Mouse (Mus musculus): ENCODE results near the gene Zfp786. TPM values are rescaled to one million over a fixed set of nuclear protein-coding genes. Genes with fewer than 3 reads are reported as not detected.
"Not testable (repeated sequence)": the region's sequence is repeated elsewhere in the genome, so short reads cannot be mapped to it uniquely, and the experiment has no call there.

Zfp786 gene
- polyA plus RNA-seq, 1 experiment from 2014 or later: 6.9 TPM

- no peaks in the 10 kb centered on the region for H3K9me3 ChIP-seq (replicated peaks)
- H3K27me3 ChIP-seq (ENCODE audit: low read depth, poor library complexity, severe bottlenecking): no peaks in the 10 kb centered on the region
- no peak overlapping the region for H3K4me3 ChIP-seq
- 61% methylated on average over 2 of the region's 2 CpGs for WGBS
- peaks cover 22% of the 10 kb centered on the region for H3K36me3 ChIP-seq
- H3K4me1 ChIP-seq: peaks cover 8% of the 10 kb centered on the region
- DNase-seq (ENCODE audit: low spot score): no peak
- H3K27ac ChIP-seq (replicated peaks): no peak overlapping the region
These were observed 39.9 kb downstream of the Zfp786 start for GRCm38 (mm10) chr6:47790745-47791144.

- Histone ChIP-seq H3K27me3 (ENCODE audit: low read depth, poor library complexity, severe bottlenecking) (no peaks in the 10 kb centered on the region), H3K4me1 (peaks cover 8% of the 10 kb centered on the region), H3K27ac (replicated peaks) (peak overlapping the region; percentile 92), H3K9me3 (replicated peaks) (no peaks in the 10 kb centered on the region), H3K4me3 (peak overlapping the region; percentile 54), H3K36me3 (0 out of 2 replicates have a peak, but pooled peaks cover 3% of the 10 kb centered on the region)
- WGBS: 67% methylated on average over 3 of the region's 3 CpGs
- DNase-seq (ENCODE audit: low spot score): no peak
These were observed 41.8 kb downstream of the Zfp786 start for GRCm38 (mm10) chr6:47788821-47789220.

GRCm38 (mm10) chr6:47787941-47788736 is 42.5 kb downstream of the Zfp786 start:
- H3K27me3 ChIP-seq (ENCODE audit: low read depth, poor library complexity, severe bottlenecking): no peaks in the 10 kb centered on the region
- H3K27ac ChIP-seq (replicated peaks): peak overlapping the region; percentile 92
- H3K4me3 ChIP-seq: peak overlapping the region; percentile 54
- 1% methylated on average over 18 of the region's 18 CpGs for WGBS
- H3K36me3 ChIP-seq: 0 out of 2 replicates have a peak, but pooled peaks cover 3% of the 10 kb centered on the region
- H3K9me3 ChIP-seq (replicated peaks): no peaks in the 10 kb centered on the region
- H3K4me1 ChIP-seq: peaks cover 8% of the 10 kb centered on the region
- DNase-seq (ENCODE audit: low spot score): peak; percentile 83

- Histone ChIP-seq H3K9me3 (replicated peaks) (no peaks in the 10 kb centered on the region), H3K36me3 (no peaks in the 10 kb centered on the region), H3K4me1 (peaks cover 19% of the 10 kb centered on the region), H3K27me3 (ENCODE audit: low read depth, poor library complexity, severe bottlenecking) (no peaks in the 10 kb centered on the region), H3K4me3 (no peak overlapping the region), H3K27ac (replicated peaks) (no peak overlapping the region)
- DNase-seq (ENCODE audit: low spot score): no peak
- WGBS: 76% methylated on average over 5 of the region's 5 CpGs
These were observed 45.8 kb downstream of the Zfp786 start for GRCm38 (mm10) chr6:47784707-47785412.

- peak; percentile 63 for DNase-seq (ENCODE audit: low spot score)
- peaks cover 3% of the 10 kb centered on the region for H3K9me3 ChIP-seq (replicated peaks)
- peaks cover 5% of the 10 kb centered on the region; the same call in 1 of the 2 replicates for H3K27me3 ChIP-seq (ENCODE audit: low read depth, poor library complexity, severe bottlenecking)
- WGBS: under 1% methylated on average over 21 of the region's 21 CpGs
- peak overlapping the region; percentile 60 for H3K4me3 ChIP-seq
- peaks cover 15% of the 10 kb centered on the region for H3K4me1 ChIP-seq
- no peaks in the 10 kb centered on the region for H3K36me3 ChIP-seq
- H3K27ac ChIP-seq (replicated peaks): peak overlapping the region; percentile 85
These were observed 49.3 kb downstream of the Zfp786 start for GRCm38 (mm10) chr6:47781091-47781968.

GRCm38 (mm10) chr6:47780576-47781013 is 50.1 kb downstream of the Zfp786 start:
- no peak for DNase-seq (ENCODE audit: low spot score)
- 19% methylated on average over 2 of the region's 2 CpGs for WGBS
- H3K27me3 ChIP-seq (ENCODE audit: low read depth, poor library complexity, severe bottlenecking): peaks cover 8% of the 10 kb centered on the region; the same call in 1 of the 2 replicates
- peak overlapping the region; percentile 60 for H3K4me3 ChIP-seq
- H3K36me3 ChIP-seq: no peaks in the 10 kb centered on the region
- no peak overlapping the region for H3K27ac ChIP-seq (replicated peaks)
- peaks cover 15% of the 10 kb centered on the region for H3K4me1 ChIP-seq
- peaks cover 3% of the 10 kb centered on the region for H3K9me3 ChIP-seq (replicated peaks)

GRCm38 (mm10) chr6:47771760-47772159 is 58.9 kb downstream of the Zfp786 start:
- not testable (repeated sequence) for H3K27ac ChIP-seq (replicated peaks); H3K36me3 ChIP-seq; H3K4me1 ChIP-seq; DNase-seq (ENCODE audit: low spot score); H3K9me3 ChIP-seq (replicated peaks)
- 60% methylated on average over 7 of the region's 19 CpGs for WGBS
- Histone ChIP-seq H3K27me3 (ENCODE audit: low read depth, poor library complexity, severe bottlenecking) (peaks cover 24% of the 10 kb centered on the region), H3K4me3 (peak overlapping the region; percentile 34; the same call in 1 of the 2 replicates)

GRCm38 (mm10) chr6:47771113-47771512 is 59.6 kb downstream of the Zfp786 start:
- not testable (repeated sequence) for H3K4me3 ChIP-seq; H3K27ac ChIP-seq (replicated peaks); H3K9me3 ChIP-seq (replicated peaks); DNase-seq (ENCODE audit: low spot score); H3K4me1 ChIP-seq; H3K36me3 ChIP-seq
- 76% methylated on average over 12 of the region's 12 CpGs for WGBS
- H3K27me3 ChIP-seq (ENCODE audit: low read depth, poor library complexity, severe bottlenecking): peaks cover 24% of the 10 kb centered on the region

GRCm38 (mm10) chr6:47769861-47770260 is 60.8 kb downstream of the Zfp786 start:
- not testable (repeated sequence) for H3K4me1 ChIP-seq; DNase-seq (ENCODE audit: low spot score); H3K9me3 ChIP-seq (replicated peaks); H3K36me3 ChIP-seq; H3K4me3 ChIP-seq; H3K27ac ChIP-seq (replicated peaks)
- peaks cover 24% of the 10 kb centered on the region for H3K27me3 ChIP-seq (ENCODE audit: low read depth, poor library complexity, severe bottlenecking)
- WGBS: 62% methylated on average over 4 of the region's 4 CpGs

MicroRNA genes within 50 kb of the gene (microRNA counts, 519-probe panel; counts per million panel counts)
- not detected for microRNA mmu-miR-704

Small RNAs within 50 kb of the gene (microRNA-seq; reads per million reads assigned to microRNA genes)
- not detected for gene Mir704

Other genes starting within 250 kb of the Zfp786 start
- 175 and 184 TPM in 2 replicates for gene Ezh2, start 235.5 kb downstream of the Zfp786 start, polyA plus RNA-seq (2016; fragmentation: Nextera tagmentation; extraction: Ambion mirVana)
- 283 and 312 TPM in 2 replicates for gene Pdia4, start 17.4 kb downstream of the Zfp786 start, polyA plus RNA-seq (2016; fragmentation: Nextera tagmentation; extraction: Ambion mirVana)
- 8.2 and 8.8 TPM in 2 replicates for gene Zfp398, start 4.8 kb upstream of the Zfp786 start, polyA plus RNA-seq (2016; fragmentation: Nextera tagmentation; extraction: Ambion mirVana)
- gene Zfp282, start 46.3 kb upstream of the Zfp786 start, polyA plus RNA-seq (2016; fragmentation: Nextera tagmentation; extraction: Ambion mirVana): 16.3 and 19.4 TPM in 2 replicates
- gene Zfp212, start 89.6 kb upstream of the Zfp786 start, polyA plus RNA-seq (2016; fragmentation: Nextera tagmentation; extraction: Ambion mirVana): 21.6 and 22.6 TPM in 2 replicates
- gene Zfp956, start 122.5 kb upstream of the Zfp786 start, polyA plus RNA-seq (2016; fragmentation: Nextera tagmentation; extraction: Ambion mirVana): 6.8 and 7.5 TPM in 2 replicates
- 9.6 and 10.5 TPM in 2 replicates for gene Zfp777, start 218.0 kb upstream of the Zfp786 start, polyA plus RNA-seq (2016; fragmentation: Nextera tagmentation; extraction: Ambion mirVana)